Mouse (Mus musculus) lung, postnatal 36 days (tissue): ENCODE data around the gene Glb1l2.

Experiments
- DNase-seq: peaks from one replicate; pipeline ENCODE4 v3.0.0; 2022; ENCODE audit warnings: mixed read lengths

The Glb1l2 gene

DNA sequence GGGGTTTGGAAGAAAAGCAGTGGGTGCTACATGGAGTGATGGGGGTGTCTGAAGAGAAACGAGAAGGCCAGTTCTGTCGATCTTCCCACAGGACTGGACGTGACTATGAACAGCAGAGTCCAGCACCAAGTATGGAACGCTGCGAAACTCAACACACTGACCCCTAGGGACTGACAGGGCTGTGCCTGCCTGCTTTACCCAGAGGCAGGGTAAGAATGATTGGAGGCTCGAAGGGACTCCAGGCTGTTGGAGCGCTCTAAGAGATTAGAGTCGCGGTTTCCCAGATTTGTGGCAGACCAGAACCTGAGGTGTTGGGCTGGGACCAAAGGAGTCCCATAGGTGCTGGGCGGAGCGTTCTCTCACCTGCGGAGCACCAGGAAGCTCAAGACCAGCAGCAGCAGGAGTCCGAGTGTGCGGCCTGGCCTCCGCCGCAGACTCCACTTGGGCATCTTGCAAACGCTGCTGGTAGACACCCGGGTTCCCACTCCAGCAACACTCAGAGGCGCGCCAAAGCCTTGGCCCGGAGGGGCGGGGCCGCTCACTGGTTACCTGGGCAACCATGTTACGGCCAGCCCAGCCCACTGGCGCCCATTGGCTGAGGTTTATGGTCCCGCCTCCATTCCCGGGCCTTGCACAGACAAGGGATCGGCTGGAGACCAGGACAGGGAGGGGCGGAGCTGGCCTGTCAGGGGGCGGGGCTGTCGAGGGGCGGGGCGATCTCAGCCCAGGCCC, at the start of gene Glb1l2:
Gene Glb1l2 (minus strand): TSS at position 534 of the 732 bp plus-strand sequence.
- DNase-seq: peak; percentile 97

DNA sequence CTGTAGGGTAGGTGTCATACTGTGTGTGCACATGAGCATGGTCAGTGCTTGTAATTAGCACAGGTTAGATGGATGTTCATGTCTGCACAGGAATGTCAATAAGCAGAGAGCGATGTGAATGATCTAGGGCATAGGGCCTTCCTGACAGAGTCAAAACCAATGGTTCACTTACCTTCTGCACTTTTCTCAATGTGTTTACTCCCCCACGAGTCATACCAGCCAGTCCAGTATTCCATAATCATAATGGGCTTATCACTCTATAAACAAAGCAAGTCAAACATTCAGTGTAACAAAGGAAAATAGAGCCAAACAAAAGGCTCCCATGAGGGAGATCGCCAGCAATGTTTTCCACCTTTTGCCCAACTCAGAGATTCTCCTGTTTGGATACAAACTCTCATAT, 24.8 kb upstream of the Glb1l2 start:
- peak; percentile 10 for DNase-seq

DNA sequence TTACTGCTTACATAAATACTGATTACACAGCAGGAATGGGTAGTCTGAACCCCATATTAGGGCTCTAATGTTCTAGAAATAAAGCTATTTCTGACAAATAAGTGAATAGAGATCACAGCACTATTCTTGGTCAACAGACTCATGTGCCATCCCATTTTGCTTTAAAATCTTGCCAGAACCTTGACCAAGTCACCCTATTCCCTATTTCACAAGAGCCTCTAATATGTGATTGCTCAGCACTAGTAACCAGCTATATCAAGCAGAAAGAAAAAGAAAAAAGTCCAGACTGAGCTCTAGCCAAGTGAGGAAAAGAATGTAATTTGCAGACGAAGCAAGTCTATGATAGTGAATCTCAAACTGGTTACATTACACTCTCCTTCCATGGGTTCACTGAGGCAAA, 13.7 kb upstream of the Glb1l2 start:
- DNase-seq: no peak

DNA sequence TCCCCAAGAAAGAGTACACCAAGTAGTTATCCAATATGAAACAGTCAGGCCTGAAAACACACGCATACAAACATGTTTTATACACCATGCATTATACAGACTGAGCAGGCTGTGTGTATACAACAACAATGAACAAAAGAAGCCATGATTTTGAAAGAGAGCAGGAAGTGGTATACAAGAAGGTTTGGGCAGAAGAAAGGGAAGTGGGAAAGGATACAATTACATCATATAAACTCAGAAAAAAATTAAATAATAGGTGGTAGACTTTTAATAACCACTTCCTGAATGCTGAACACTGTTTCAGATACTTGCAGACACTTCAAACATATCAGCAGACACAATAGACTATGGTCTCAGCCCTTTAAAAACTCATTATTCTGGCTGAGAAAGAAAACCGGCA, 2.5 kb upstream of the Glb1l2 start:
- no peak for DNase-seq

DNA sequence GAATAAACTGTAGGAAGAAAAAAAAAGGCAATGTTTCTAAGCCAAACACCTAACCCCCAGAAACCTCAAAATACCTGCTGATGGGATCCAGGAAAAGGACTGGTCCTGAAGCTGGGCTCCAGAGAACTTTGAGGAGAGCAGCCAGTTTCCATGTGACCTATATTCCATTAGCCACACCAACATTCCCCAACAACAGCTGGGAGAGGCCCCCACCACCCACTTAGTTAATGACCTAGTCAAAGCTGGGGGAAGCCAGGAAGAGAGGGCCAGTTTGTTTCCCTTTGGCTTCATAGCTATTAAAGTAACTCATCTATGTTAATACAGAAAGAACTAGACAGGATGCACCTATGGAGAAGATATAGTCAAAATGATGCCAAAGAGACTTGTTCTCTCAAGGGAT, 1.9 kb downstream of the Glb1l2 start:
- peak; percentile 21 for DNase-seq

DNA sequence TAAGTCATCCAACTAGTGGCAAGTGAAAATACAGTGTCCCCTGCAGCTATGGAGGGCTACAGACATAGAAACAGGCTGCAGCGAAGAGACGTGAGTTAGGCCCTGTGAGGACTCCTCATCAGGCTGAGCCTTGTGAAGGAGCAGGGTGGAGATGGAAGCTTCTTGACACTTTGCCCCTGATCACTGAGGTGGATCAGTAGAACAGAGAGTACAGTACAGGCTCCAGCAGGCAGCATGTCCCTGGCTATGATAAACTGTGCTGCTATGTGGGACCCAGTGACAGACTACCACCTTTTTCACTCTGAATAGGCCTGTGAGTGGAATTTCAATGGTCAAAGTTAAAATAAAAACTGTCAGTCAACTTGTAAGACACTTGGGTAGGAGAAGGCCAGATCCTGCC, 5.9 kb downstream of the Glb1l2 start:
- no peak for DNase-seq

DNA sequence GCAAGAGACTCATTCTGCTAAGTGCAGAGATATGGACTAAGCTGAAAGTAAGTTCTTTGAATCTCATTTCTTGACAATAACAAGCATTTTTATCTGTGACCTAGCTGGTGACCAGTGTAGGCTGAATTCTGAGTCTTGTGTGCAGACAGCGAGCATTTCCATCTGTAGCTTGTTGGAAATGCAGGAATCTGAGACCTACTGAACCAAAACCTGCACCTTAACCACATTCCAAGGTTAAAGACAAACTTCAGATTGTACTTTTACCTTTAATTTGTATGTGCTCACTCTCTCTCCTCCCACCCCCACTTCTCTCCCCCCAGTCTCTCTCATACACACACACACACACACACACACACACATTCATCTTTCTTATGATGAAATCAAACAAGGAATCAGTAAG, 7.5 kb downstream of the Glb1l2 start:
- no peak for DNase-seq

DNA sequence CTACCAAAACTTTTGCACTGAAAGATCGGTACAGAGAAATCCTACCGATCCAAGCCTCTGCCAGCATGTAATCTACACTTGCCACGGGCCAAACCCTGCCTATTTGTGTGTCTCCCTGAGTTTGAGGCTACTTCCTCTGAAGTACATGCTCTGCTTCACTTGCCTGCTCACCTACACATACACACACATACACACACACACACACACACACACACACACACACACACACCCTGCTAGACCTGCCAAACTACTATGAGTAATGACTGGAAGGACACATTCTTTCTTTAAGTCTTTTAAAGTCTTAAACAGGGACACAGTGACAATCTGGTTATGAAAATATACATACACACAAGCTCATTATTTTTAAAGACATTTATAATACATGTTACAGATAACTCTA, 8.1 kb downstream of the Glb1l2 start:
- no peak for DNase-seq

DNA sequence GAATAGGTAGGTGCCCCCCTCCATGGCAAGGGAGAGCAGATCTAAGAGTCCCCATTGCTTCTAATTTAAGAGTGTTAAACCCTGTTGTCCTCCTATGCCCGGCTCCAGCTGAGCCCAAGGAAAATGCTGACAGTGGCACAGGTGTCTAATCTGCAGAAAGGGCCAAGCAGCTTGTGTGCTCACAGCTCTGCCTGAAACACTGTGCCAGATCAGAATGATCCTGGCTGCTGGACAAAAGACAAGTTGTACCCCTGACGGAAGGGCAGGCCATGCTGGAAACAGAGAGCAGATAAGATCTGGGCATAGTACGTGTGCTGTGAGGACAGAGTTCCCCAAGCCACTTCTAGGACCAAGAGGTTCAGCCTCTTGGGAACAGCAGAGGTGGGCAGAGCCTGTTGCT, 13.4 kb downstream of the Glb1l2 start:
- peak; percentile 75 for DNase-seq

DNA sequence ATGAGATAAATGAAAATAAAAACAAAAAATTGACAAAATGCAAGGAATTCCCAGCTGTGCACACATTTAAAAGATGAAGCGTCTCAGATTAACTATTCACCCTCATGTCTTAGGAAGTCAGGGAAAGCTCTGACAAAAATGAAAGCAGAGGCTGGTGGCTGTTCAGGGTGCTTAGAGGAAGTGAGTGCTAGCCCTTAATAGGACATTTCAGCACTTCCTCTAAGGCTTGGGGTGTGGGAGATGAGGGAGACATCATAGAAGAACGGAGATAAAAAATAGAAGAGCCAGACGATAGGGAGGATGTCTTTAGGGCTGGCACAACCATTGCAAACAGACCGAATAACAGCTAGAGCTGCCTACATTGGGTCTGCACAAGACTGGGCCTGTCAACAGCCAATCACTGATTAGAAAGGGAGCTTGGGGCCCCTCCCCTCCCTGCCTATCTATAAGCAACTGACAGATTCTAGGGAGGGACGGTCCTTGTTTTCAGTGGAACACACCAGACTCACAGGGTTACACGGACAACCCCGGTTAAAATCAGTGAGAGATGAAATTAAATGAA, 22.8 kb downstream of the Glb1l2 start:
- DNase-seq: peak; percentile 19

DNA sequence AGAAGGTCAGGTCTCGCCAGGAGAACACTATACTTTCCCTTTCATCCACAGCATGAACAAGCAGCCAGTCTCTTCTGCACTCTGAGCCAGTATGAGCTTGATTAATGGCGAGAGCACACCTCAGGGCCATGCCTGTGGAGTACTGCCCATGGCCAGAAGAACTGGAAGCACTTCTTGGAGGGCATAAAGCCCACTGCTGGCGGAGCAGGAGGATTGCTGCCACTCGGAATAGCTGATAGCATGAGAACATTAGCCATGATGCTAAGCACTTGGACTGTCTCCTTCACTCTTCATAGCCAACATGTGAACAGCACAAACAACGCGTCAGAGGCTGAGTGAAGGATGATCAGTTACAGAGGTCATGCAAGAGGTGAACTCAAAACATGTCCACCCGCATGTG, 27.8 kb downstream of the Glb1l2 start:
- DNase-seq: no peak

DNA sequence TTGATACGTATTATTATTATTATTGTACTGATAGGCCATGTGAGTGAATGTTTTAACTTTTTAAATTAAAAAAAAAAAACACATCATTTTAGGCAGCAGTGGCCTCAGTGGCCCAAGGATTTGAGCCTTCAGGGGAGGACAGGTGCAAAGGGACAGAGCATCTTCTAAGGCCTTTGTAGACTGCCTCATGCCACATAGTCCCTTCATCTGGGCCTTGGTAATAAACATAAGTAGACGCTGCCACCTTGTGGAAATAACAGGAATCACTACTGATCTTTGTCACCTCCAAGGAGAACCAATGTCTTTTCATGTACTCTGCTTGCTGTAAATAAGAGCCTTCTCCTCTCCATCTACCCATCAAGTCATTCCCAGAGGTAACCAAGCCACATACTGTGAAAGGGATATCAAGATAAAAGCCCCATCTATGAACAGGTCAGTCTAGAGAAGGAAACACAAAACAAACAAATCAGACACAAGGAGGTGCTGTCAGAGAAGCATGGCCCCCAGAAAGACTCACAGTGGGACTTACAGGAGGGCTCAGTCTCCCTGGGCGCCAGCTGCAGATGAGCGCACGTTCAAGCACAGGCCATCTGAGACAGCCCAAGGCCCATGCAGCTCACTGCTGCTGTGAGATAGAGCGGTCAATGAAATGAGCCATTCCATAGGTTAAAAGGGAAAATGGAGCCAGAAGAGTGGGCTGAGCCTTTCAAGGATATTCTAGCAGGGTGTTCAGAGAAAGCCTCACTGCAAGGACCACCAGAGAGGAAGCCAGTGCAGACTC, 30.0 kb downstream of the Glb1l2 start:
- DNase-seq: peak; percentile 71

DNA sequence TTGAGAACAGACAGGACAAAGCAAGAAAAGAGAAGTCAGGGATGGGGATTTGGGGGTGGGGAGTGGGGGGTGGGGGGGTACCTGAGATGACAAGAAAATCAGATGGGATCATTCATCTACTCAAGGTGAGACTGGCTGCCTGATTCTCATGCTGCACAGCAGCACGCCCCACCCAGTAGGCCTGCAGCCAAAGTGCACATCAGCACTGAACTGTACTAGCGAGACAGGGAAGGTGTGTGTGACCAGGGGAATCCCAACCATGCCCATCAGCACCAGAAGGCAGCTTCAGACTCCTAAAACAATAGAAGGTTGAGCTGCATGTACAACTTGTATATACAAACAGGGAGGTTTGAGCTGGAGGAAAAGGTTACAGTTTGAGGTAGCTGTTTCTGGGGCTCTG, 30.6 kb downstream of the Glb1l2 start:
- DNase-seq: no peak

DNA sequence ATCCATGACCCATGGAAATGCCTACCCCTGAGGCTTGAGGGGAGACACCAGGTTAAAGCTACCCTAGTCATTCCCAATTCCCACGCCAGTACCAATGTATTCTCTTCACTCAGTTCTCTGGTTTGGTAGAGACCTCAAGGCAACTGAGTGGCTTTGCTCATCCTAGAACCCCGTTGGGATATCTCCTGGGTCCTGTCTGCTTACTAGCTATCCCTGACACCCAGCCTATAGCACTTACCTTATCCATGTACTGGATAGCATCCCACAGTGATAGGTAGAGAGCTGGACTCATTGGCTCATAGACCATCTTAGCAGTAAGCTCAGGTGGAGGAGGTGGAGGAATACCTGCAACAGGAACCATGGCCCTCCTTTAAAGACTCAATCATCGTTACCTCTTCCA, 38.1 kb downstream of the Glb1l2 start:
- no peak for DNase-seq

DNA sequence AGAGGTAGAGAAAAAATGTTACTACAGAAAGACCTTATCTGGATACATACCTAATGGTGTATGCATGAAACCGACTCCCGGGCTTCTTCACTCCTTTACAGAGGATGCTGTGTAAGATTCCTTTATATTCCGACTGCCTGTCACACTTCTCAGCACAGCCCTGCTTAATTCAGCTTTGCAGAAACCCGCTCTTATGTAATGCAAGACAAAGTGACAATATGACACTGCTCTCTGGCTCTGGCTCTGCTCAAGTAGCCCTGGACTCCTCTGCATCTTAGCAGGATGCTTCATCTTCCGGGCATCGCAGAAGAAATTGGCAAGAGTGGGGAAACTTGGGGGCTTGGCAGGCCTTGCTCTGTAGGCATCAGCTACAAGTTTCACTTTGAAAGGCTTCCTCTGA, 43.8 kb downstream of the Glb1l2 start:
- no peak for DNase-seq

DNA sequence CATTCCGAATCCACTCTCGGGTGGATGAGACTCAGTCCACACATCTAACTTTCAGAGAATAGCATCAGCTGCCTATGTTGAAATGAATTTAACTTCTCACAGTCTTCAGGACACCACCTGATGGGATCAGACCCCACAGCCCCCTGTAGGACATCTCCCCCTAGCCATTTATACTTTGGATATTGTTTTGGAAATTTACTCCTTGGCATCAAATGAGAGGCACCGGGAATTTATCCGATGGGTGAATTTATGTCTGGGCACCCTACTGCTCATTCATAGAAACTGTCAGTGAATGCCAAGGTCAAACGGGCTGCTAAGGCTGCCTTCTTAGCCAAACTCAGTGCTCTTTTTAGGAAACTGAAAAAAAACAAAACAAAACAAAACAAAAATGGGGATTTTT, 45.7 kb downstream of the Glb1l2 start:
- DNase-seq: no peak

DNA sequence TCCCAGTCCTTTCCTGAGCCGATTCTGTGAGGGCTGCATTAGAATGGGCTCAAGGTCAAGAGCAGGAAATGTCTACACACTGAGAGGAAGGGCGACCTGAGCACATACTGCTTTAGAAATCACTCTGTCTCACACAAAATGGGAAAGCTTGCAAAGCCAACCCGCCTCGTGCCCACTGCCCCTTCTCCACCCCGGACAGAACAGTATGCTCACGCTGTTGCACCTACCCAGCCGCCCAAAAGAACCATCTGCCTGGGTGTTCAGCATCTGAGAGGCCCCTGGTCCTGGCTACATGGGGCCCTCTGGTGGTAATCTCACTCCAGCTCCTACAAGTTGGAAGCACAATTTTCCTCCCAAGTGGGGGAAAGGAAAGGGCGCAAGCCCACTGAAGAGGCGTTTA, 46.2 kb downstream of the Glb1l2 start:
- peak; percentile 17 for DNase-seq

DNA sequence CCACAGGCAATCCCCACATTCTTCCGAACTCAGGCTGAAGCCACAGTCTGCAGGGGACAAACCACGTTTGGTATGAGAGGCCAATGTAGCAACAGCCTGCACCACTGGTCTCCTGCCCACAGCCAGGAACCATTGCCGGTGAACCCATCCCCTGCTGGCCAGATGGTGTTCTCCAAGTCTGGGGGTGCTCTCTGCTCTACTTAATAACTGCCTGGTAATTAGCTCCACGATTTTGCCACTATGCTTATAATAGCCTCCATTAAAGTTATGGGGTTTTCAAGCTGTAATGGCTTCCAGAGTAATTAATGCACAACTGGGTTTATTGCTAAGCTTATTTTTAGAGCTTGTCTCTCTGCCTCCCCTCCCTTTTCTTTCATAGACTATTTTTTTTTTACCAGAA, 57.4 kb downstream of the Glb1l2 start:
- DNase-seq: no peak

DNA sequence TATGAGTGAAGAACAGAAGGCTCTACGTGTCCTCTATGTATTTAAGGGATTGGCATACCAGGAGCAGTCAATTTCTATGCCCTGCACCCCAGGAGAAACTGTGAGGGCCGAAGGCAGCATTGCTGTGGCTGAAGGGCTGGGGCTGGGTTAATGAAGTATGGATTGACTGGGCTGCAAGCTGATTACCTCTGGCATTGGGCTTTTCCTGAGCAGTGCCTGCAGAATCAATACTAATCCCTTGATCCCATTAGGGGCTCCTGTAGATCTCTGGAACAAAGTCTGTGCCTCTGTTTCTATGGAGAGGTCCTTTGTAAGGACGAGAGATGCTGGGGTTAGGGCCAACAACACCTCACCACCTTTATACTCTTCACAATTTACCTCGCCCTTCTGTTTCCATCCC, 59.1 kb downstream of the Glb1l2 start:
- no peak for DNase-seq

DNA sequence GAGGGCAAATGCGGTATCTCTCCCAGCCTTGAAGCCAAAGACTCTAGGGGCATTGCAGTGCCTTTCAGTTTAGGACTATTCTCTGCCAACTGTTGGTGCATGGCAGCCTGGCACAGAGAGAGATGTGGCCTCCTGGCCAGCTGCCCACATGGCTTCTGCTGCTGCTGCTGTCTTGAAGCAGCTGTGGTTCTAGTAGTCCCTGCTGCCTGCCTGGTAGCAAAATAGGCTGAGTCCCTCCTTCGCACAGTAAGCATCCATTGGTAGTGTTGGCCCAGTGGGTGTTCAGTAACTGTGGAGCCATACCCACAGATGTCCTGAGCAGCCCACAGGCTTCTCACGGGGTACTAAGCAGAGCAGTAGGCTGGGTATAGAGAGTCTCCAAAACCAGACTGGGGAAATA, 63.5 kb downstream of the Glb1l2 start:
- DNase-seq: no peak

DNA sequence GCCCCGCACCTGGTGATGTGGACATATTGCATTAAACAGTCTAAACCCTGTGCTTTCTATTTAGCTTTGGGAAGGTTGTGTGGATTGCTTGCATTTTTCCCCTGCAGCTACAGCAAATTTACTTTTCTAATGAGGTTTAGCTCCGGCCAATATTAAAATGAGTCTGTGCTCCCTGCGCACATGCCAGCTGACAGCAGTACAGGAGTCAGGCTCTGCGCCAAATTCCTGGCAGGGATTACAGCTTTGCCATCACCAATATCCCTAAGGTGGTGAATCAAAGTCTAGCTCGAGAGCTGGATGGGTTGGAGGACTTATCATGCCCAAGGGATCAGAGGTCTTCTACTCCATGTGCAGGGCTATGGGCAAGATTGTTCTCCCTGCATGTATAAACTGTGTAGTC, 69.2 kb downstream of the Glb1l2 start:
- no peak for DNase-seq

DNA sequence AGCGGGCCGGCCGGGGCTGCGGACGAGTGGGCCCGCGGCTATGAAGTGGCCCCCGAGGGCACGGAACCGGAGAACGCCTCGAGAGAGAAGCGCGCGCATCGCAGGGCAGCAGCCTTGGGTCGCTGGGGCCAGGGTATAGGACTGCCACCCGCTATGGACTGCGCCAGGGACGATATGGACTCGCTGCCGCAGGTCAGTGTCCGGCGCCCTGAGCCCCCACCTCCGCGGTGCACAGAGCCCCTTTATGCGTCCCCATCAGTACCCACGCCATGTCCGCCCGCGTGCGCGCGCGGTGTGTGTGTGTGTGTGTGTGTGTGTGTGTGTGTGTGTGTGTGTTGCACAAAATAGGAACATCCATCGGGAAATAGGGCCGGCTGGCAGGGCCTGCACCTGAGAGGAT, 72.3 kb downstream of the Glb1l2 start:
- no peak for DNase-seq

DNA sequence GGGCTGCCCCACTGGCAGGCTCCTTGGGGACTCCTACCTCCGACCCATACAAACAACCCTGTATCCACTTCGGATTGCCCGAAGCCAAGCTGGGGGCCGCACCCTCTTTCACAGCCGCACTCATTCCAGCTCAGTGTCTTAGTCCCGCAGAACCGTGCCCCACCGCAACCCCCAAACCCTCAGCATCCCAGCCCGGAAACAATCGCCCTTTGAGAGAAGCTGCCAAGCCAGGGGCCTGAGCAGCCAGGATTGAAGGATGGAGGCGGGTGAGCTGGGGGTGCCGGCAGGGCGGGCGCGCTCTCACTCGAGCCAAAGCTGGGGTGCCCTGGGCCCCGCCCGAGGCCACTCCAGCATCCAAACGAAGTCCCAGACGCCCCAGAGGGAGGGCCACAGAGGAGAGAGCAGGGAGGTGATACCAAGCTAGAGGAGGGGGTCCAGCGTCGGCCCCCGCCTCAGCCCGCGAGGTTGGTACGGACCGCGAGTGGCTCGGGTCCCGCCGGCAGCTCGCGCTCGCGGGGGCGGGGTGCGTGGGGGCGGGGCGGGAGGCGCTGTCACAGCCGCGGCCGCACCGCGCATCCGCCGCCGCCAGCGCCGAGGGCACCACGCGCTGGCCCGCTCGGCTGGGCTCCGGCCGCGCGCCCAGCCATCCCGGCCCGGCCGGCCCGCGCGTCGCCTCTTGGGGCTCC, 72.9 kb downstream of the Glb1l2 start, which contains the start of gene B3gat1:
Gene B3gat1 (plus strand): TSS at position 523 of the 686 bp plus-strand sequence.
- no peak for DNase-seq

DNA sequence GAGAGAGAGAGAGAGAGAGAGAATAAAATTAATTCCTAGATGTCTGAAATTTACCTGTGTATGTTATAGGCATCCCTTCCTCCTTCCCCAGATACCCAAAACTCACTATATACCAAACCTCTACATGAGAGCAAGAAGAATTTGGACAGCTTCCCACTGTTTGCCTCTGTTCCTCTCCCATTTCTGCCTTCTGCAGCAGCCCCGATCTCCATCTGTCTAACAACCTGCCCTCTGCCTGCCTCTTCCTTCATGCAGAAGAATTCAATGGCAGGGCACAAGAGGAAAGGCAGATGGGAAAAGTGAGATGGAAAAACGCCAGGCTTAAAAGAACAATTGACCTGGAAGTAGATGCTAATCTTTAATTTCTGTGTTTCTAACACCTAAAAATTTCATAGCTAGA, 77.7 kb downstream of the Glb1l2 start:
- DNase-seq: no peak
